Mouse (Mus musculus): ENCODE measurements at regions not wholly inside any gene's neighbourhood (a gene's known extent, or its start where the extent isn't known, plus 50 kb on each side); places are given as distances from the start of the nearest gene placed in this dataset.
A peak's percentile ranks its signal among the peaks of the same experiment; 100 is the strongest.
"Not testable (repeated sequence)": the region's sequence is repeated elsewhere in the genome, so short reads cannot be mapped to it uniquely, and the experiment has no call there.

GRCm38 (mm10) chr17:16516173-16516572, 547.7 kb upstream of the Zfp960 start:
- no peak overlapping the region for H3K27ac ChIP-seq

GRCm38 (mm10) chr17:16493951-16494350, 570.0 kb upstream of the Zfp960 start:
- H3K27ac ChIP-seq = no peak overlapping the region
- ATAC-seq = peak; percentile 70
- H3K9ac ChIP-seq = no peak overlapping the region
- H3K36me3 ChIP-seq (ENCODE audit: poor library complexity, severe bottlenecking) = no peaks in the 10 kb centered on the region
- WGBS = 52% methylated on average over 5 of the region's 5 CpGs
- H3K4me3 ChIP-seq = no peak overlapping the region
- H3K9me3 ChIP-seq (replicated peaks) = no peaks in the 10 kb centered on the region
- no peaks in the 10 kb centered on the region for H3K27me3 ChIP-seq
- no peaks in the 10 kb centered on the region for H3K4me1 ChIP-seq
- H3K4me2 ChIP-seq = no peak overlapping the region

More at GRCm38 (mm10) chr17:16516173-16516572, 547.7 kb upstream of the Zfp960 start:
- no peaks in the 10 kb centered on the region for H3K4me1 ChIP-seq
- no peak overlapping the region for H3K4me3 ChIP-seq
- H3K9ac ChIP-seq = no peak overlapping the region
- H3K27me3 ChIP-seq = no peaks in the 10 kb centered on the region
- no peak overlapping the region for H3K4me2 ChIP-seq
- H3K36me3 ChIP-seq (ENCODE audit: poor library complexity, severe bottlenecking) = no peaks in the 10 kb centered on the region
- no peaks in the 10 kb centered on the region for H3K9me3 ChIP-seq (replicated peaks)
- ATAC-seq = no peak

GRCm38 (mm10) chr17:16493546-16493945, 570.4 kb upstream of the Zfp960 start:
- H3K4me1 ChIP-seq = no peaks in the 10 kb centered on the region
- 37% methylated on average over 2 of the region's 2 CpGs for WGBS
- no peaks in the 10 kb centered on the region for H3K36me3 ChIP-seq (ENCODE audit: poor library complexity, severe bottlenecking)
- no peaks in the 10 kb centered on the region for H3K9me3 ChIP-seq (replicated peaks)
- H3K4me3 ChIP-seq = no peak overlapping the region
- H3K27me3 ChIP-seq = no peaks in the 10 kb centered on the region
- no peak overlapping the region for H3K4me2 ChIP-seq
- H3K9ac ChIP-seq = no peak overlapping the region
- peak; percentile 95 for ATAC-seq
- no peak overlapping the region for H3K27ac ChIP-seq

GRCm38 (mm10) chr17:16492551-16492950, 571.4 kb upstream of the Zfp960 start:
- no peak overlapping the region for H3K4me2 ChIP-seq
- no peak for ATAC-seq
- 93% methylated on average over 4 of the region's 4 CpGs for WGBS
- H3K9ac ChIP-seq = no peak overlapping the region
- H3K4me3 ChIP-seq = no peak overlapping the region
- no peaks in the 10 kb centered on the region for H3K9me3 ChIP-seq (replicated peaks)
- no peaks in the 10 kb centered on the region for H3K36me3 ChIP-seq (ENCODE audit: poor library complexity, severe bottlenecking)
- no peaks in the 10 kb centered on the region for H3K27me3 ChIP-seq
- no peak overlapping the region for H3K27ac ChIP-seq
- no peaks in the 10 kb centered on the region for H3K4me1 ChIP-seq

DNA sequence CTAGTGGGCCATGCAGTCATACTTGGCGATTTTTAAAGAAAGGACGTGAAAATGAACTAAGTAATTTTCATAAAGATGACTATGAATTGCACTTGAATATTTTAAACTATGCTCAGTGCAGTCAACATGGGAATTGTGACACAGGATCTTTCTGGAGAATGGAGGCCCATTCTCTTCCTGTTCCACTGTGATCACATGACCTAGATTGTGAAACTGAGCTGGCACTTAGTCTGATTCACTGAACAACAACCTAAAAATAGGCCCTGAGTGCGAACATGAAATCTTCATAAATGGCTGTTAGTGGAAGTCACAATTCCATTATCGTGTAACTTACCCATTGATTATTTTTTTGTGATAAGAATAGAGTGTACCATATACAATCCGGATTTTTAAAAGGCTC, 577.6 kb upstream of the Zfp960 start:
- 94% methylated on average over 5 of the region's 5 CpGs for WGBS
- Histone ChIP-seq H3K9me3 (replicated peaks) (no peaks in the 10 kb centered on the region), H3K27ac (no peak overlapping the region)

DNA sequence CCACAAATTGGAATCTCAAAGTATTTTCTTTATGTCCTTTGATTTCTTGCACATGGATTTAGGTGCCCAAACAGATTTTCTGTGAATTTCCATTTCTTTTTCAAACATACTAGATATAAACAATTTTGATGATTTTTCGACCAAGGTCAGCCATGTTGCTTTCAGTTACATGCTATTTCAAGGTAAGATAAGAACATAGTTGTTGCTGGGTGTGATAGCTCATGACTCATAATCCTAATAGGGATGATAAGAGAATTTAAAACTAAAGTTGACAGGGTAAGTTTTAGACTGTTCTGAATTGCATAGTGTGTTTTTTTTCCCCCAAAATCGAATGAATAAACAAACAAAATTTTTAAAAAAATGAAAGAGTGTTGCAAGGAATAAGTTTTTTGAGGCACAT, 579.9 kb upstream of the Zfp960 start:
- no peak overlapping the region for H3K4me3 ChIP-seq
- no peak for ATAC-seq
- H3K27me3 ChIP-seq = no peaks in the 10 kb centered on the region
- no peak overlapping the region for H3K27ac ChIP-seq
- no peaks in the 10 kb centered on the region for H3K36me3 ChIP-seq (ENCODE audit: poor library complexity, severe bottlenecking)
- WGBS = 86% methylated on average over 2 of the region's 2 CpGs
- no peaks in the 10 kb centered on the region for H3K4me1 ChIP-seq
- no peak overlapping the region for H3K4me2 ChIP-seq
- H3K9ac ChIP-seq = no peak overlapping the region
- no peaks in the 10 kb centered on the region for H3K9me3 ChIP-seq (replicated peaks)

More for the DNA sequence above, 577.6 kb upstream of the Zfp960 start:
- ATAC-seq = no peak
- H3K4me2 ChIP-seq = no peak overlapping the region
- no peaks in the 10 kb centered on the region for H3K36me3 ChIP-seq (ENCODE audit: poor library complexity, severe bottlenecking)
- H3K4me3 ChIP-seq = no peak overlapping the region
- H3K9ac ChIP-seq = no peak overlapping the region
- H3K27me3 ChIP-seq = no peaks in the 10 kb centered on the region
- H3K4me1 ChIP-seq = no peaks in the 10 kb centered on the region

DNA sequence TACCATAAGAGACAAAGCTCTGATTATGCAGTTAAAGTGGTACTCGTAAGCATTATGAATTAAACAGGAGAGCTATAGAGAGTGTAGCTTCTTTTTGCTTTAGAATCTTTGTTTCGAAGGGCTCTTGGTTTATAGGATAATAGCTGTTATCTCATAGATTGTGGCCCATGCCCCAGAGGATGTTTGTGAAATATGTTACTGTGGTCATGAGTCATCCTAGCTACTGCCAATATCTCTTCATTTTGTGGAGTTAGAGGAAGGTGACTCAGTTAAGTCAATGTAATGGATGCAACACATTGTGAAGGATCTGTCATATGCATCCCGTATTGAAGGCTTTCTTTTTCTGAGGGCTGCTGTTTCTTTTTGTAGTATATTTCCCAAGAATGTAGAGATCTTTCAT, 582.2 kb upstream of the Zfp960 start:
- Histone ChIP-seq H3K27me3 (no peaks in the 10 kb centered on the region), H3K9ac (no peak overlapping the region), H3K36me3 (ENCODE audit: poor library complexity, severe bottlenecking) (no peaks in the 10 kb centered on the region), H3K9me3 (replicated peaks) (no peaks in the 10 kb centered on the region), H3K4me3 (no peak overlapping the region), H3K4me1 (no peaks in the 10 kb centered on the region), H3K27ac (no peak overlapping the region), H3K4me2 (no peak overlapping the region)
- ATAC-seq = no peak
- WGBS = 89% methylated on average over 3 of the region's 3 CpGs

DNA sequence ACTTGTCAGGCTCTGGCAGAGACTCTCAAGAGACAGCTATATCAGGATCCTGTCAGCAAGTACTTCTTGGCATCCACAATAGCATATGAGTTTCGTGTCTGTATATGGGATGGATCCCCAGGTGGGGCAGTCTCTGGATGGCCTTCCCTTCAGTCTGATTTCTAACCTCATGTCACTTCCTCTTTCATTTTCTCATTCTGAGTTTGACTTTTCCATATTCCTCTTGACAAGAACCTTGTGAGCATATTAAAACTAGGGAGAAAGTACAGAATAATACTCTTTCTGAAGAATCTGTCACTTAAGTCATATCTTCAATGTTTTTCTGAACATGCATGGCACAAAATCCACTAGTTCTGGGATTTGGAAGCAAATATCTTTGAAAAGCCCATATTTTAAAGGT, 583.3 kb upstream of the Zfp960 start:
- ATAC-seq = no peak
- Histone ChIP-seq H3K9me3 (replicated peaks) (no peaks in the 10 kb centered on the region), H3K9ac (no peak overlapping the region), H3K27ac (no peak overlapping the region), H3K36me3 (ENCODE audit: poor library complexity, severe bottlenecking) (no peaks in the 10 kb centered on the region), H3K4me2 (no peak overlapping the region), H3K4me3 (no peak overlapping the region), H3K4me1 (no peaks in the 10 kb centered on the region), H3K27me3 (no peaks in the 10 kb centered on the region)
- 69% methylated on average over 1 of the region's 1 CpGs for WGBS

- Histone ChIP-seq H3K4me1 (no peaks in the 10 kb centered on the region), H3K27me3 (no peaks in the 10 kb centered on the region), H3K4me3 (no peak overlapping the region), H3K36me3 (ENCODE audit: poor library complexity, severe bottlenecking) (no peaks in the 10 kb centered on the region), H3K9me3 (replicated peaks) (no peaks in the 10 kb centered on the region), H3K9ac (no peak overlapping the region), H3K4me2 (no peak overlapping the region), H3K27ac (no peak overlapping the region)
- ATAC-seq = no peak
These were observed 602.7 kb upstream of the Zfp960 start for GRCm38 (mm10) chr17:16461208-16461607.

- ATAC-seq = no peak; the same call in 1 of the 2 replicates
- H3K36me3 ChIP-seq (ENCODE audit: poor library complexity, severe bottlenecking) = no peaks in the 10 kb centered on the region
- H3K9me3 ChIP-seq (replicated peaks) = no peaks in the 10 kb centered on the region
- H3K4me3 ChIP-seq = no peak overlapping the region
- WGBS = 25% methylated on average over 3 of the region's 3 CpGs
- H3K9ac ChIP-seq = no peak overlapping the region
- H3K27ac ChIP-seq = no peak overlapping the region
- H3K27me3 ChIP-seq = no peaks in the 10 kb centered on the region
- H3K4me1 ChIP-seq = 0 out of 2 replicates have a peak, but pooled peaks cover 5% of the 10 kb centered on the region
- no peak overlapping the region for H3K4me2 ChIP-seq
These were observed 610.8 kb upstream of the Zfp960 start for GRCm38 (mm10) chr17:16453098-16453497.

DNA sequence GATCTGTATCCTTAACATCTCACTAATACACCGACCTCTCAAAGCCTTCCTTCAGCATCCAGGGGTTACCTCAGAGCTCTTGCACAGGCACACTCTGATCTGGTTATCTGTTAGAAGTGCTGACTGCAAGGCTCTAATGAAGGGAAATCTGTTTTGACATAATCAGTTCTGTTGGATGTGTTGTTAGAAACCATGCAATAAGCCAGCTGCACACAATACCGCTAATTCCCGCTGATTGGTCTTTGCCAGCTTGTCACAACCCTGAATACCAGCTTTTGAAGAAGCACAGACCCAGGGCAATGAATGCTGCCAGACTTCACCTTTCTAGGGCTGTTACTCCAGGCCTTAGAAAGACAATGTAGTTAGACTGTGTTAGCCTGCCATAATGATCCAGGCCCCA, 613.7 kb upstream of the Rgmb start:
- Histone ChIP-seq H3K27ac (no peak overlapping the region), H3K4me2 (no peak overlapping the region), H3K4me3 (no peak overlapping the region), H3K9ac (no peak overlapping the region), H3K27me3 (no peaks in the 10 kb centered on the region), H3K36me3 (ENCODE audit: poor library complexity, severe bottlenecking) (no peaks in the 10 kb centered on the region), H3K9me3 (replicated peaks) (no peaks in the 10 kb centered on the region), H3K4me1 (peaks cover 4% of the 10 kb centered on the region)
- 25% methylated on average over 3 of the region's 3 CpGs for WGBS
- ATAC-seq = peak; percentile 95

GRCm38 (mm10) chr17:16395193-16395612, 564.4 kb upstream of the Rgmb start:
- Histone ChIP-seq H3K27ac (no peak overlapping the region), H3K36me3 (ENCODE audit: poor library complexity, severe bottlenecking) (no peaks in the 10 kb centered on the region), H3K4me1 (no peaks in the 10 kb centered on the region), H3K4me2 (no peak overlapping the region), H3K4me3 (no peak overlapping the region), H3K27me3 (no peaks in the 10 kb centered on the region), H3K9me3 (replicated peaks) (no peaks in the 10 kb centered on the region), H3K9ac (no peak overlapping the region)
- peak; percentile 43; the same call in 1 of the 2 replicates for ATAC-seq

DNA sequence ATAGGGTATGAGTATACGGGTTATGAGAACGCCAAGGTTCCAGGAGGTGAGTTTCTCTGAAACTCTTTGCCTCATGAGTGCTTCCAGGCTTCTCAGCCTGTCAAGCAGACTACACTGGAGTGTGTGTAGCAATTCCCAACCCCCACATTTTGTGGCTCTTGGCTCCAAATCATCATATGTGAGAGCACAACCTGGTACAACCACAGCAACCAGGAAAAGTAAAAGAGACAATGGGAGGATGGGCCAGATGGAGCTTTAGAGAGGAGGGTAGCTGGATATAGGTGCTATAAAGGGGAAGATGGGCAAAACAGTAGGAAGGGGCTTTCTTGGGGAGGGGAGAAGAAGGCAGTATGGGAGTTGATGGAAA, 544.0 kb upstream of the Rgmb start:
- not testable (repeated sequence) for H3K4me2 ChIP-seq, H3K4me3 ChIP-seq
- 89% methylated on average over 2 of the region's 2 CpGs for WGBS

More for the DNA sequence above, 544.0 kb upstream of the Rgmb start:
- H3K9me3 ChIP-seq (replicated peaks); H3K9ac ChIP-seq; H3K36me3 ChIP-seq (ENCODE audit: poor library complexity, severe bottlenecking); H3K27ac ChIP-seq; H3K27me3 ChIP-seq; H3K4me1 ChIP-seq: not testable (repeated sequence)
- ATAC-seq = 0 out of 2 replicates have a peak, but pooled peaks have one; percentile 24

Measured in forebrain, embryonic 13.5 days (tissue).